Mouse (Mus musculus): ENCODE measurements around the gene B3gnt6. TPM values are rescaled to one million over a fixed set of nuclear protein-coding genes. Genes with fewer than 3 reads are reported as not detected.
"Not testable (repeated sequence)": the region's sequence is repeated elsewhere in the genome, so short reads cannot be mapped to it uniquely, and the experiment has no call there.

Gene B3gnt6
- polyA plus RNA-seq, 1 experiment, result 1.1 TPM

DNA sequence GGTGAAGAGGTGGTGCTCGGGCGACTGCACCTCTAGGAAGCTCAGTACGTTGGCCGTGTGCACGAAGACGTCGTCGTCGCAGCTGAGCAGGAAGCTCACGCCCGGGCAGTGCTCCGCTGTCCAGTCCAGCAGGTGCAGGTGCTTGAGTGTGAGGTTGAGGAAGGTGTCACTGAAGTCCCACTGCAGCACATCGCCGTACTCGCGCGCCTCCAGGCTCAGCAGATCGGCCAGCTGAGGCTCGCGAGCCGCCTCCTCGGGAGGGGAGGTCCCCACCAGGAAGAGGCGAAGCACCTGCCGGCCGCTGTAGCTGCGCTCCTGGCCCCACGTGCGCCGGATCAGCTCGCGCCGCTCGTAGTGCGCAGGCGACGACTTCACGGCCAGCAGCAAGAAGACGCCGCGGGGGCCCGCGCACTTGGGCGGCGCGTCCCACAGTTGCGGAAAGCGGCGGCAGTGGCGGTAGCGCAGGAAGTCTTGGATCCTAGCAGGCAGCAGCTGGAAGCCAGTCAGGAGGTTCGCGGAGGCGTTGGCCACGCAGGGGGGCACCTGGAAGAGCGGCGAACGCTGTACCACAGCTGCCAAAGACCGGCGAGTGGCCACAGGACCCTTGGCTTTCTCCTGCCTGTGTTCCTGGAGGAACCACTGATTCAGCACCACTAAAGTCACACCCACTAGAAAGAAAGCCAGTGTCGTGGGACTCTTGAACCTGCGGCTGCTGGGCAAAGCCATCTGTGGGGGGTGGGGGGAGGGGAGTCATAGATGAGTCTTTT lies 5.1 kb downstream of the B3gnt6 start:
- peak in 1 of 2 experiments; percentile 15 for DNase-seq
- H3K4me3 ChIP-seq (replicated peaks; ENCODE audit: insufficient read depth, low read depth, low read length), result peak overlapping the region; percentile 41
- TF ChIP-seq CTCF (IDR thresholded peaks at IDR 0.05; ENCODE audit: borderline replicate concordance, insufficient read depth, low read depth, low read length), result no peak
- TF ChIP-seq POLR2A (IDR thresholded peaks at IDR 0.05; ENCODE audit: borderline replicate concordance, insufficient read depth, low read length), result no peak

DNA sequence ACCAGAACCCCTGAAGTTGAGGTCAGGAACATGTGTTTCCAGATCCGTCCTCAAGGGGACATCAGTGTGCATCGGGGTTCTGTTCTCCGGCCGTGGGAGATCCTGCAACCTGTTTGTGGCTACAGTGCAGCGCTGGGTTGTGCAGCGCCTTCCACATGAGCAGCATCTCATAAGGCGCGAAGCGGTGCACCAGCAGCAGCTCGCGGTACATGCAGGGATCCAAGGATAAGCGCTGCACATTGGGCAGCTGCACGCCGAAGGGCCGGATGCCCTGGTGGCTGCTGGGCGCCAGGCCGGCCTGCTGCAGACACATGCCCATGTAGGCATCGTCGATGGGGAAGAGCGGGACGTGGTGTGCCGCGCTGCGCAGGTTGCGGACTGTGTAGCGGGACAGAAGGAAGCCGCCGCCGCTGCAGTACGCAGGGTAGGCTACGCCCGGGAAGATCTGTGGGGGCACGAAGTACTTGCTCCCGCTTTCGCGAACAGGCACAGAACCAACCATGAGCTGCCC lies 5.7 kb downstream of the B3gnt6 start:
- Histone ChIP-seq H3K4me3 (replicated peaks; ENCODE audit: insufficient read depth, low read depth, low read length) (peak overlapping the region; percentile 41), H3K27me3 (ENCODE audit: control insufficient read depth, insufficient read depth, low read length) (no peaks in the 10 kb centered on the region; the same call in 1 of the 2 replicates), H3K4me1 (ENCODE audit: control insufficient read depth, insufficient read depth, low read length) (no peaks in the 10 kb centered on the region), H3K27ac (ENCODE audit: insufficient read depth, low read length) (no peak overlapping the region)
- TF ChIP-seq POLR2A (IDR thresholded peaks at IDR 0.05; ENCODE audit: borderline replicate concordance, insufficient read depth, low read length), result no peak
- TF ChIP-seq CTCF (IDR thresholded peaks at IDR 0.05; ENCODE audit: borderline replicate concordance, insufficient read depth, low read depth, low read length), result peak; percentile 67; the same call in 1 of the 2 replicates
- 2% methylated on average over 36 of the region's 36 CpGs for WGBS
- peak; percentile 31 to 45 for DNase-seq

More for the DNA sequence above, 5.1 kb downstream of the B3gnt6 start:
- Histone ChIP-seq H3K27me3 (ENCODE audit: control insufficient read depth, insufficient read depth, low read length) (no peaks in the 10 kb centered on the region; the same call in 1 of the 2 replicates), H3K27ac (ENCODE audit: insufficient read depth, low read length) (no peak overlapping the region), H3K4me1 (ENCODE audit: control insufficient read depth, insufficient read depth, low read length) (no peaks in the 10 kb centered on the region)
- 2% methylated on average over 61 of the region's 61 CpGs for WGBS

DNA sequence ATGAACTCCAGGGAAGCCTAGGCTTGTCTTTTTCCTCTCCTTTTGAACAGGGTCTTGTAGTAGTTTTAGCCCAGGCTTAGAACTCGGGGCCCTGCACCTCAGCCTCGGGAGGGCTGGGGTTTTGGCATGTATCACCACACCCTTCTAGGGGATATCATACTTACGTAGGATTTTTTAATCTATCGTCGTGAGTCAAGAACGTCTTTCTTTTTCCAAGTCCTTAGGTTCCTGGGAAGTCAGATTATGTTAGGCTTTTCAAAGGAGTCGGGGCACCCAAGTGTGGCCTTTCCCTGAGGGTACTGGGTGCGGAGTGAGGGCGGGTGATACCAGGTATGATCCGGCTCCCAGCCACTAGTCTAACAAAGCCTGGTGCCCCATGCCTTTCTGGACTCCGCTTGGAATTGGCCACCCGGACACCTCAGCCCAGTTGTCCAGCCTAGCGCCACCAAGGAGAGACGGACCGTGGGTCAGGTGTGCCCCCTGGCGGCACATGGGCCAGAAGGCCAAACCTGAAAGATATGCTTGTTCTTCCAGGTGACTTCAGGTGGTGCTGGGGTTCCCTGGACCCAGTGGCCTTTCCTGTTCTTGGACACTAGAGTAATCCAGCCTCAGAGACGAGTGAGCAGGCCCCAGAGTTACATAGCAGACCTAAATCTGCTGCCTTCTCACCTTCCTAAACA lies 7.6 kb downstream of the B3gnt6 start:
- WGBS, result 84% methylated on average over 17 of the region's 17 CpGs
- H3K27ac ChIP-seq (ENCODE audit: insufficient read depth, low read length), result no peak overlapping the region
- no peak for DNase-seq
- peak; percentile 47; the same call in 1 of the 2 replicates for TF ChIP-seq CTCF (IDR thresholded peaks at IDR 0.05; ENCODE audit: borderline replicate concordance, insufficient read depth, low read depth, low read length)
- no peak for TF ChIP-seq POLR2A (IDR thresholded peaks at IDR 0.05; ENCODE audit: borderline replicate concordance, insufficient read depth, low read length)
- H3K4me3 ChIP-seq (replicated peaks; ENCODE audit: insufficient read depth, low read depth, low read length), result no peak overlapping the region
- no peaks in the 10 kb centered on the region; the same call in 1 of the 2 replicates for H3K27me3 ChIP-seq (ENCODE audit: control insufficient read depth, insufficient read depth, low read length)
- H3K4me1 ChIP-seq (ENCODE audit: control insufficient read depth, insufficient read depth, low read length), result no peaks in the 10 kb centered on the region

DNA sequence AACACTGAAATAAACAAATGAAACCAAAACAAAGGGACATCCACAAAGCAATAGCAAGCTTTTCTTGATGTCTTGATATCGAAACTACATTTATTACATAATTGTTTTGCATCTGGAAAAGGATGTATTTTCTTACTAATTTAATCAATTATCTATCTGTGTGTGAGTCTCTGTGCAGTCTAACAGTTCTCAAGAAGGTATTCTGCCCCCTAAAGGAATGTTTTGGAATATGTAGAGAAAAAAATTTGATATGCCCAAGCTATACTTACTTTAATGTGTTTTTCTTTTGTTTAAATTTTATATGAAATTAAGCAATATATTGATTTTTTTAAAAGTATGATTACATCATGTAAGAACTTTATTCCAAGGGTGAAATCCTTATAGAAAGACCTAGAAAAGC lies 8.7 kb downstream of the B3gnt6 start:
- TF ChIP-seq POLR2A (IDR thresholded peaks at IDR 0.05; ENCODE audit: borderline replicate concordance, insufficient read depth, low read length) (no peak), CTCF (IDR thresholded peaks at IDR 0.05; ENCODE audit: borderline replicate concordance, insufficient read depth, low read depth, low read length) (no peak)
- WGBS, result 94% methylated on average over 1 of the region's 1 CpGs
- H3K4me1 ChIP-seq (ENCODE audit: control insufficient read depth, insufficient read depth, low read length), result no peaks in the 10 kb centered on the region
- DNase-seq, result no peak
- no peaks in the 10 kb centered on the region; the same call in 1 of the 2 replicates for H3K27me3 ChIP-seq (ENCODE audit: control insufficient read depth, insufficient read depth, low read length)
- no peak overlapping the region for H3K27ac ChIP-seq (ENCODE audit: insufficient read depth, low read length)
- no peak overlapping the region for H3K4me3 ChIP-seq (replicated peaks; ENCODE audit: insufficient read depth, low read depth, low read length)

DNA sequence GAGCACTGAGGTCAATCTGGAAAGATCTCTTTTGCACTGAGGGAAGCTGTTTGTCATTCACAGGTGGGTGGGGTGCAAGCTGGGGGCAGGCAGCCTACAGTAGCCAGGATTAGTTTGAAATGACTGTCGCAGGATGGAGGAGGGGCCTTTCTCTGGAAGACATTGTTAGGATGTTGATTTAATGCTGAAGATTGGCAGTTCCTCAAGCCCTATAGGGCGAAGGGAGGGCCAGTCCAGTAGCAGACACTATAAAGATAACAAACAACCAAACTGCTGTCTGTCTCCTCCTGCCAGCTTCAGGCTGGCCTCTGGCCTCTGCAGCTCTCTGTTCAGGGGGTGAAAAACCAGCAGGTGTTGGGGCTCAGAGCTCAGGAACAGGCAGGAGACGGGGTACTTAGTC lies 9.5 kb downstream of the B3gnt6 start:
- H3K4me1 ChIP-seq (ENCODE audit: control insufficient read depth, insufficient read depth, low read length), result no peaks in the 10 kb centered on the region
- 67% methylated on average over 3 of the region's 3 CpGs for WGBS
- H3K27me3 ChIP-seq (ENCODE audit: control insufficient read depth, insufficient read depth, low read length), result no peaks in the 10 kb centered on the region; the same call in 1 of the 2 replicates
- no peak overlapping the region for H3K27ac ChIP-seq (ENCODE audit: insufficient read depth, low read length)
- H3K4me3 ChIP-seq (replicated peaks; ENCODE audit: insufficient read depth, low read depth, low read length), result no peak overlapping the region
- DNase-seq, result no peak
- TF ChIP-seq CTCF (IDR thresholded peaks at IDR 0.05; ENCODE audit: borderline replicate concordance, insufficient read depth, low read depth, low read length) (no peak), POLR2A (IDR thresholded peaks at IDR 0.05; ENCODE audit: borderline replicate concordance, insufficient read depth, low read length) (no peak)

DNA sequence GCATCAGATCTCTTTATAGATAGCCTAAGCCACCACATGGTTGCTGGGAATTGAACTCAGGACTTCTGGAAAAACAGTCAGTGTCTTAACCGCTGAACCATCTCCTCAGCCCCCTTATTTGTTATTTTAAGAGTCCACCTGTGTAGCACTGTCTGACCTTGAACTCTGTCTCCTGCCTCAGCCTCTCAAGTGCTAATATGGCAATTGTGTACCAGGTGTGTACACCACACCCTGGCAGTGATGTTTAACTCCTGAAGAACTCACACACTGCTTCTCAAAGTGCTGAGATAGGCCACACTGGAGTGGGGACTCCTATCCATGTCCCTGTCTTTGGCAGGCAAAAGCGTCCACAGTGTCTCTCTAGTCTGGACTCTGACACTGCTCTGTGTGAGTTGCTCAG lies 10.6 kb downstream of the B3gnt6 start:
- WGBS, result 92% methylated on average over 2 of the region's 2 CpGs
- TF ChIP-seq CTCF (IDR thresholded peaks at IDR 0.05; ENCODE audit: borderline replicate concordance, insufficient read depth, low read depth, low read length), result no peak
- no peak for TF ChIP-seq POLR2A (IDR thresholded peaks at IDR 0.05; ENCODE audit: borderline replicate concordance, insufficient read depth, low read length)
- no peak for DNase-seq
- no peak overlapping the region for H3K27ac ChIP-seq (ENCODE audit: insufficient read depth, low read length)
- H3K4me1 ChIP-seq (ENCODE audit: control insufficient read depth, insufficient read depth, low read length), result no peaks in the 10 kb centered on the region
- no peak overlapping the region for H3K4me3 ChIP-seq (replicated peaks; ENCODE audit: insufficient read depth, low read depth, low read length)
- H3K27me3 ChIP-seq (ENCODE audit: control insufficient read depth, insufficient read depth, low read length), result no peaks in the 10 kb centered on the region; the same call in 1 of the 2 replicates

DNA sequence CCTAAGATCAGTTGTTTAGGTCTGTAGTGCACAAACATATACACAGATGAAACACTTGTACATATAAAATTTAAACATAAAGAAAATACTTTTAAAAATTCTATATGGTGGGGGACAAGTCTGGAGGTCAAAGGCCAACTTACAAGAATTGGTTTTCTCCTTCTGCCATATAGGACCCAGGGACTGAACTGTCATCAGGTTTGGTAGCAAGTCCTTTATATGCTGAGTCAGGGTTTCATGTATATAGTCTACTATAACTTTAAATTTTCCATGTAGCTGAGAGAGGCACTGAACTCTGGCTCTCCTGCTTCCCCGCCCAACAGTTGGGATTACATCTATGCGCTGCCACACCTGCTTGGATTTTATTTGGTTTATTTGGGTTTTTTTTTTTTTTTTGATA lies 11.0 kb downstream of the B3gnt6 start:
- no peaks in the 10 kb centered on the region; the same call in 1 of the 2 replicates for H3K27me3 ChIP-seq (ENCODE audit: control insufficient read depth, insufficient read depth, low read length)
- no peak for TF ChIP-seq POLR2A (IDR thresholded peaks at IDR 0.05; ENCODE audit: borderline replicate concordance, insufficient read depth, low read length)
- TF ChIP-seq CTCF (IDR thresholded peaks at IDR 0.05; ENCODE audit: borderline replicate concordance, insufficient read depth, low read depth, low read length), result no peak
- no peak overlapping the region for H3K27ac ChIP-seq (ENCODE audit: insufficient read depth, low read length)
- WGBS, result 95% methylated on average over 2 of the region's 2 CpGs
- no peak for DNase-seq
- no peak overlapping the region for H3K4me3 ChIP-seq (replicated peaks; ENCODE audit: insufficient read depth, low read depth, low read length)
- H3K4me1 ChIP-seq (ENCODE audit: control insufficient read depth, insufficient read depth, low read length), result no peaks in the 10 kb centered on the region

DNA sequence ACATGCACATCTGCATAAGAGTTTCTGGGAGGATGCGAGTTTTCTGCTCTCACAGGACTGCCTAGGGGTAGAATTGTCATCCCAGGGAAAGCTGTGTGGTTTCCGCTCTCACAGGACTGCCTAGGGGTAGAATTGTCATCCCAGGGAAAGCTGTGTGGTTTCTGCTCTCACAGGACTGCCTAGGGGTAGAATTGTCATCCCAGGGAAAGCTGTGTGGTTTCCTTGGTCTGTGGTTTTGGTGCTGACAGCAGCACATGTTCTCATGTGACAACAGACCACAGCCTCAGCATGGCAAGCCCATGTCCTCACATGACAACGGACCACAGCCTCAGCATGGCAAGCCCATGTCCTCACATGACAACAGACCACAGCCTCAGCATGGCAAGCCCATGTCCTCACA lies 11.9 kb downstream of the B3gnt6 start:
- not testable (repeated sequence) for H3K27ac ChIP-seq (ENCODE audit: insufficient read depth, low read length); DNase-seq; H3K4me1 ChIP-seq (ENCODE audit: control insufficient read depth, insufficient read depth, low read length); H3K4me3 ChIP-seq (replicated peaks; ENCODE audit: insufficient read depth, low read depth, low read length); H3K27me3 ChIP-seq (ENCODE audit: control insufficient read depth, insufficient read depth, low read length)
- 90% methylated on average over 3 of the region's 3 CpGs for WGBS

All from cerebellum, adult 2 months (tissue).